ENCODE assay signal across 10 mouse cellular contexts in the genomic region with DNA sequence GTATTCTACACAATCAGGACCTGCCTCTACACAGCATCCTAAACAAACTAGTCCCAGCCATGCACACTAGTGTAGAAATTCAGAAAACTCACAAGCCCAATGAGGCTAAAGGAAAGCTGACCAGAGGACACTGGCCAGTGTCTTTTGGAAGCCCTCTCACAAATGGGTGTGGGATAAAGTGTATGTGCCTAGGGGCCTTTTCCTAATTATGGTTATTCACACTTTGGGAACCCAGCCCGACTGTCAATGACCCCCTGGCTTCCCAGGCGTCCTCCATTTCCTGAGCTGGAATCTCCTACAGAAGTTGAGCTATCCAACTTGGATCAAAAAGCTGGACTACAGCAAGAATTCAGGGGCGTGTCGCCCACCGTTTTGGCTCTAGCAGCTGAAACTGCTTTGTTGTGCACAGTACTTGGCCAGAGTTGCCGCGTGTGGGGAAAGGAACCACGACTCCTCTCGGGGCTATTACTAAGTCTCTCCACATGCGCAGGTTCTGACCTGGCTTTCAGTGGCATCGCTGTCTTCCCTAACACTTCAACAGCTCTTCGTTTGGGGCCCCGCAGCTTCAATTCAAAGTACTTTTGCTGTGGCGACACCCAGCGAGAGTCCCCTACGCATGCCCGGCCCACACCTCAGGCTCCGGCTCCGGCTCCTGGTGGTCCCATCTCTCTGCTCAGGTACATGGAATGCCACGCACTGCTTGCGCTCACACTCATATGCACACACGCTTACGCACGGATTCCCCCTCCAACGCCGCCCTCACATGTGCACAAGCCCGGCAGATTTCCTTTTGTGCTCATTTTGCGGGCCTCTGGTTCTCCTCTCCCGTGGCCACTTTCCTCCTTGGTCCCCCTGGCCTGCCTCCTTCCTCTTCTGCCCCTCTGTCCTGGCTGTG. TPM values are rescaled to one million over a fixed set of nuclear protein-coding genes. Genes with fewer than 3 reads are reported as not detected.
DNase-seq lines count a peak whose midpoint lies in the region; ATAC-seq lines count a peak whose summit lies in the region.
"Had no signal": no experiment of that assay in that cellular context is flagged by ENCODE, and none has a peak within 500 bp of the region (broad histone marks: within the 10 kb centered on the region; RNA-seq: fewer than 3 reads in every experiment).

No protein-coding gene starts in this region.

- no peak overlapping the region for H3K9ac ChIP-seq in liver, embryonic 11.5 days (ENCODE audit: low read depth, low read length)
- H3K9ac ChIP-seq in intestine, embryonic 15.5 days: no peak overlapping the region
- H3K9ac ChIP-seq in neural tube, embryonic 15.5 days (replicated peaks): peak overlapping the region; percentile 38; the same call in 1 of the 2 replicates

- DNase-seq in liver, embryonic 11.5 days (ENCODE audit: low spot score): no peak
- DNase-seq in liver (no peak), MN1 (ENCODE audit: low spot score) (no peak)
- DNase-seq in embryo, embryonic 10.5 days (ENCODE audit: low spot score): peak; percentile 69
- no peak for DNase-seq in kidney, adult 8-10 months
- DNase-seq in heart, postnatal 25 days (ENCODE audit: low spot score): no peak
- DNase-seq: thymus, adult 2 months had no signal

- intact Hi-C loops in heart, postnatal 25 days (cut with DNase I): no loop called here

- 7% methylated on average over 29 of the region's 29 CpGs for WGBS in liver, embryonic 11.5 days
- 6% methylated on average over 29 of the region's 29 CpGs for WGBS in intestine, embryonic 15.5 days
- WGBS in neural tube, embryonic 15.5 days: 4% methylated on average over 29 of the region's 29 CpGs

- peak overlapping the region; percentile 28 for H3K4me3 ChIP-seq in liver, embryonic 11.5 days (ENCODE audit: low read depth, low read length)
- no peak overlapping the region for H3K4me3 ChIP-seq in intestine, embryonic 15.5 days (replicated peaks)
- H3K4me3 ChIP-seq in neural tube, embryonic 15.5 days (replicated peaks): peak overlapping the region; percentile 39

- H3K4me2 ChIP-seq in liver, embryonic 11.5 days: peak overlapping the region; percentile 50
- peak overlapping the region; percentile 58 for H3K4me2 ChIP-seq in intestine, embryonic 15.5 days (replicated peaks)
- H3K4me2 ChIP-seq in neural tube, embryonic 15.5 days: peak overlapping the region; percentile 72

- H3K36me3 ChIP-seq in liver, embryonic 11.5 days (ENCODE audit: control insufficient read depth, insufficient read depth, low read length): no peaks in the 10 kb centered on the region
- H3K36me3 ChIP-seq in intestine, embryonic 15.5 days: no peaks in the 10 kb centered on the region
- H3K36me3 ChIP-seq in neural tube, embryonic 15.5 days: no peaks in the 10 kb centered on the region

- peaks cover 73% of the 10 kb centered on the region for H3K27me3 ChIP-seq in liver, embryonic 11.5 days (replicated peaks; ENCODE audit: control insufficient read depth, insufficient read depth, low read length)
- peaks cover 64% of the 10 kb centered on the region for H3K27me3 ChIP-seq in intestine, embryonic 15.5 days (replicated peaks)
- peaks cover 74% of the 10 kb centered on the region for H3K27me3 ChIP-seq in neural tube, embryonic 15.5 days (replicated peaks)

- ATAC-seq in liver, embryonic 11.5 days (replicated peaks; ENCODE audit: low FRiP score): no peak
- ATAC-seq in intestine, embryonic 15.5 days: no peak
- no peak for ATAC-seq in neural tube, embryonic 15.5 days (ENCODE audit: low FRiP score)

- H3K27ac ChIP-seq in liver, embryonic 11.5 days (ENCODE audit: low read depth, low read length): no peak overlapping the region
- no peak overlapping the region for H3K27ac ChIP-seq in intestine, embryonic 15.5 days
- peak overlapping the region; percentile 67 for H3K27ac ChIP-seq in neural tube, embryonic 15.5 days (replicated peaks)

- H3K4me1 ChIP-seq in liver, embryonic 11.5 days (replicated peaks; ENCODE audit: control insufficient read depth, insufficient read depth, low read length): peaks cover 2% of the 10 kb centered on the region
- H3K4me1 ChIP-seq in intestine, embryonic 15.5 days (replicated peaks): peaks cover 16% of the 10 kb centered on the region
- H3K4me1 ChIP-seq in neural tube, embryonic 15.5 days: peaks cover 35% of the 10 kb centered on the region

- H3K9me3 ChIP-seq in liver, embryonic 11.5 days (ENCODE audit: control insufficient read depth, low read length): no peaks in the 10 kb centered on the region
- H3K9me3 ChIP-seq in intestine, embryonic 15.5 days: no peaks in the 10 kb centered on the region
- no peaks in the 10 kb centered on the region for H3K9me3 ChIP-seq in neural tube, embryonic 15.5 days (replicated peaks)

RNA-seq across cellular contexts. Expression of a gene that starts 1.1 kb away (rescaled TPM):
- not detected in 2 replicates for polyA plus RNA-seq in liver, embryonic 11.5 days (2014; fragmentation: Nextera tagmentation; extraction: Ambion mirVana)
- polyA plus RNA-seq in intestine, embryonic 15.5 days (2015; fragmentation: Nextera tagmentation; extraction: Ambion mirVana): not detected in 2 replicates
- 0.14 and 0.60 TPM in 2 replicates for polyA plus RNA-seq in neural tube, embryonic 15.5 days (2015; fragmentation: Nextera tagmentation; extraction: Ambion mirVana)
- total RNA-seq in heart, postnatal 25 days (2021): not detected
- polyA plus RNA-seq: thymus, adult 2 months had no signal

RNA-seq across cellular contexts. Expression of a gene that starts 15.6 kb away (rescaled TPM):
- 0.16 TPM in 1 of 2 replicates, not detected in the other for polyA plus RNA-seq in liver, embryonic 11.5 days (2014; fragmentation: Nextera tagmentation; extraction: Ambion mirVana)
- polyA plus RNA-seq in intestine, embryonic 15.5 days (2015; fragmentation: Nextera tagmentation; extraction: Ambion mirVana): 0.16 TPM in 1 of 2 replicates, not detected in the other
- polyA plus RNA-seq in neural tube, embryonic 15.5 days (2015; fragmentation: Nextera tagmentation; extraction: Ambion mirVana): 3.9 and 6.2 TPM in 2 replicates
- total RNA-seq in heart, postnatal 25 days (2021): not detected
- polyA plus RNA-seq: thymus, adult 2 months had no signal

RNA-seq across cellular contexts. Expression of a gene that starts 25.4 kb away (rescaled TPM):
- polyA plus RNA-seq in liver, embryonic 11.5 days (2014; fragmentation: Nextera tagmentation; extraction: Ambion mirVana): not detected in 2 replicates
- polyA plus RNA-seq in intestine, embryonic 15.5 days (2015; fragmentation: Nextera tagmentation; extraction: Ambion mirVana): not detected in 2 replicates
- 5.1 and 6.8 TPM in 2 replicates for polyA plus RNA-seq in neural tube, embryonic 15.5 days (2015; fragmentation: Nextera tagmentation; extraction: Ambion mirVana)
- total RNA-seq in heart, postnatal 25 days (2021): not detected
- polyA plus RNA-seq: thymus, adult 2 months had no signal

RNA-seq across cellular contexts. Expression of a gene that starts 40.5 kb away (rescaled TPM):
- not detected in 2 replicates for polyA plus RNA-seq in liver, embryonic 11.5 days (2014; fragmentation: Nextera tagmentation; extraction: Ambion mirVana)
- not detected in 2 replicates for polyA plus RNA-seq in intestine, embryonic 15.5 days (2015; fragmentation: Nextera tagmentation; extraction: Ambion mirVana)
- polyA plus RNA-seq in neural tube, embryonic 15.5 days (2015; fragmentation: Nextera tagmentation; extraction: Ambion mirVana): 0.23 and 0.27 TPM in 2 replicates
- not detected for total RNA-seq in heart, postnatal 25 days (2021)
- total RNA-seq: layer of hippocampus, adult 18-20 months had no signal
- polyA plus RNA-seq: thymus, adult 2 months had no signal
